Mouse (Mus musculus): Measurements from ENCODE around the gene Hmgcs2. TPM values are rescaled to one million over a fixed set of nuclear protein-coding genes. Genes with fewer than 3 reads are reported as not detected.

The Hmgcs2 gene
- polyA plus RNA-seq, 1 experiment from 2014 or later = 16.3 TPM

DNA sequence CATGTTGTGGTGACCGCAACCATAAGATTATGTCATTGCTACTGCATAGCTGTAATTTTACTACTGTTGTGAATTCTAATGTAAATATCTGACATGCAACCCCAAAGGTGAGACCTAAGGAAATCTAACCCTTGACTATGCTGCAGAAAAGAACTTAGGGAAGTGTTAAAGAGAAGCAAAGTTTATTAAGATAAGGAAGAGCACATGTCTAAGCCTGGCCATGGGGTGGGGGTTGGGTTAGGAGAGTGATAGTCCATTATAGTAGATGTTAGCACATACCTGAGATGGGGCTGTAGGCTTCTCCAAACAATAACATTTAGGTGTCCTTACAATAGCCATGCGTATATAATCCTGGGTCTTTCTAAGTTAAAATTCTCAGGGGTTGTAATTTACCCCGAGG is 63.0 kb downstream of the Hmgcs2 start:
- no peak overlapping the region for H3K9ac ChIP-seq
- H3K27me3 ChIP-seq = peaks cover 2% of the 10 kb centered on the region; the same call in 1 of the 2 replicates
- H3K4me1 ChIP-seq (replicated peaks) = peaks cover 19% of the 10 kb centered on the region
- WGBS = 90% methylated on average over 3 of the region's 3 CpGs
- no peak overlapping the region for H3K27ac ChIP-seq (replicated peaks)
- no peak overlapping the region for H3K4me3 ChIP-seq
- no peaks in the 10 kb centered on the region for H3K36me3 ChIP-seq
- no peaks in the 10 kb centered on the region for H3K9me3 ChIP-seq
- H3K4me2 ChIP-seq = no peak overlapping the region
- no peak for ATAC-seq (ENCODE audit: low read depth)

DNA sequence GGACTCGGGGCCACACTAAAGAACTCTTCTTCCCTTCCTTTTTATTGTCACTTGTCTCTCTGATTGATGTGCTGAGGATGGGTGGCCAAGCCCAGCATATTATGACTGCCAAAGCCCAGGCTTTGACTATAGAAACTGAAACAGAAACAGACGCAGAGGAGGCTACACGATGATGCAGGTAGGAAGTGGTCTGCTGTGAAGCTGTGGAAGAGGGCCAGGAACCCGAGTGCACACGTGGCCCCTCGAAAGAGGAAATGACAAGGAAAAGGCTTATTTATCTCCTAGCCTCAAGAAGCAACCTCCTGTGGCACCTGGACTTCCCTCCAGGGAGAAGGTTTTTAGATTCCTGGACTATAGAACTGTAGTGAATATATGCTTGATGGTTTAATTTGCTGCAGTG is 67.9 kb downstream of the Hmgcs2 start:
- ATAC-seq (ENCODE audit: low read depth) = no peak
- Histone ChIP-seq H3K4me2 (no peak overlapping the region), H3K4me3 (no peak overlapping the region), H3K9me3 (no peaks in the 10 kb centered on the region), H3K9ac (no peak overlapping the region), H3K4me1 (replicated peaks) (no peaks in the 10 kb centered on the region), H3K27me3 (no peaks in the 10 kb centered on the region), H3K27ac (replicated peaks) (no peak overlapping the region), H3K36me3 (no peaks in the 10 kb centered on the region)
- 85% methylated on average over 6 of the region's 6 CpGs for WGBS

DNA sequence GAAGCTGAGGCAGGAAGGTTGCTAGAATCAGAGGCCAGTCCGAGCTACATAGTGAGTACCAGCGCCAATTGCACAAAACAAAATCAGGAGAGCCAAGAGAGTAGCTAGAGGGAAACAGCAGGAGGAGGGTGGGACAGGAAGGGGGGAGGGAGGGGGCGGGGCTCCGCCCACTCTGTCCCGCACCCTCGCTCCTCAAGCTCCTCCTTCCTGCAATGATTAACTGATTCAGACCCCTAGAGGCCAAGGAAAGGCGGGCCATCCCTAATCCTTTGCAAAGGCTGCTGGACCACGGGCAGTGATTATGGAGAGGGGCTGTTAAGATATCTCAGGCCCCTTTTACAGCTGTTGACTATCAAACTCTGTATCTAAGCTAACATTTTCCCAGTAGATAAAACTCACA is 68.5 kb downstream of the Hmgcs2 start:
- H3K27me3 ChIP-seq = no peaks in the 10 kb centered on the region
- no peak overlapping the region for H3K9ac ChIP-seq
- no peaks in the 10 kb centered on the region for H3K4me1 ChIP-seq (replicated peaks)
- H3K36me3 ChIP-seq = no peaks in the 10 kb centered on the region
- no peak overlapping the region for H3K4me3 ChIP-seq
- no peaks in the 10 kb centered on the region for H3K9me3 ChIP-seq
- ATAC-seq (ENCODE audit: low read depth) = peak; percentile 53; the same call in 1 of the 2 replicates
- 17% methylated on average over 8 of the region's 8 CpGs for WGBS
- no peak overlapping the region for H3K27ac ChIP-seq (replicated peaks)
- no peak overlapping the region for H3K4me2 ChIP-seq

DNA sequence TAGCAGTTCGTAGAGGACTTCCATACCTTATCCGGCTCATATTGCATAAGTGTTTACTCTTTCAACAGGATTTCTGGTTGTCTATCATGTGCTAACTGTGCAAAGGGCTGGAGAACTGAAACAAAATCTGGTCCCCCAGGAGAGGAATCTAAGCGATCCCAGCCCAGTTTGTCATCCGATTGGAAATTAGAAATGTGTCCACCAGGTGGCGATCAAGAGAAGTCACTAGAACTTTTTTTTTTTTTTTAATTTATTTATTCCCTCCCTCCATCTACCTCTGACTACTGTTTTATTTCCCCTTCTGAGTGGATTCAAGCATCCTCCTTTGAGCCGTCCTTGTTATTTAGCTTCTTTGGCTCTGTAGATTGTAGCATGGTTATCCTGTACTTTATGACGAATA is 73.7 kb downstream of the Hmgcs2 start:
- Histone ChIP-seq H3K9ac (no peak overlapping the region), H3K27me3 (no peaks in the 10 kb centered on the region), H3K4me2 (no peak overlapping the region), H3K27ac (replicated peaks) (no peak overlapping the region), H3K36me3 (no peaks in the 10 kb centered on the region), H3K4me1 (replicated peaks) (peaks cover 11% of the 10 kb centered on the region), H3K9me3 (no peaks in the 10 kb centered on the region), H3K4me3 (no peak overlapping the region)
- 36% methylated on average over 7 of the region's 7 CpGs for WGBS
- ATAC-seq (ENCODE audit: low read depth) = no peak

DNA sequence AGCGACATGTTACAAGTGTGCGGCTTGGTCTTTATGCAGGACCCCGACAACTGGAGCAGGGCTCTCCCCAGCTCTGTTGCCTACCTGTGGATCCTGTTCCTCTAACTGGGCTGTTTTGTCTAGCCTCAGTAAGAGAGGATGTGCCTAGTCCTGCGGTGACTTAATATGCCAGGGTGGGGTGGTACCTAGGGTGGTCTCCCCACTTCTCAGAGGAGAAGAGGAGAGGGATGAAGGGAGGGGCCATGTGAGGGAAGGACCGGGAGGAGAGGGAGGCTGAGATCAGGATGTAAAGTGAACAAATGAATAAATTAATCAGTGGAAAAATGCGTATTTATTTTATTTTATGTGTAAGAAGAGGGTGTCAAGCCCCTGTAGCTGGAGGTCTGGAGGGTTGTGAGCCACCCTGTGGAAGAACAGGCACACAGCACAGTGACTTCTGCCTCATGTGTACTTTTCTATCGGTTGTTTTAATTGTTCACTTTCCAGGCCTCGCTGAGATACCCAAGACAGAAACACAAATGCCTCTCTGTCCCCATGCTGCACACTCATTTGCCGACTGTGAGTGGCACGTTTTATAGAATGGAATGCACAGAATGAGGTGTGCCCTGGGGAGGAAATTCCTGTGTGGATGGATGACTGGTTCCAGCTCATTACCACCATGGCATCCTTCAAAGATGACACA is 75.2 kb downstream of the Hmgcs2 start:
- H3K4me3 ChIP-seq = no peak overlapping the region
- H3K9me3 ChIP-seq = no peaks in the 10 kb centered on the region
- H3K4me1 ChIP-seq (replicated peaks) = peaks cover 11% of the 10 kb centered on the region
- H3K9ac ChIP-seq = no peak overlapping the region
- peak overlapping the region; percentile 46; the same call in 1 of the 2 replicates for H3K27ac ChIP-seq (replicated peaks)
- WGBS = 54% methylated on average over 10 of the region's 10 CpGs
- H3K36me3 ChIP-seq = no peaks in the 10 kb centered on the region
- ATAC-seq (ENCODE audit: low read depth) = peak; percentile 72
- H3K4me2 ChIP-seq = no peak overlapping the region
- no peaks in the 10 kb centered on the region for H3K27me3 ChIP-seq

DNA sequence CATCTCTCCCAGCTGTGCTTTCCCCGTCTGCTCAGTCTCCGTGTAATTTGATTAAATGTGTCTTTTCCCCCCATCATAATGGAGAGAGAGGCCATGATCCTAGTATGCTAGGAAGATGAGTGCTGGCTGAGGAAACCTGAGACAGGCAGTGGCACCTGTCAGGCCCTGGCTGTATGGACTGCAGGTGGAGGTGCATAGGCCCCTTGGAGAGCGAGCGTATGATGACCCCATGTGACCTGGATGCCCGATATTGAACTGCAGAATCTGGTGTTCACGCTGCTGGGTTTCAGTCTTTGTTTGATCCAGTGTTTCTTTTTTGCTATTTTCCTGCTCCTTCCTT is 75.8 kb downstream of the Hmgcs2 start:
- WGBS = 63% methylated on average over 6 of the region's 6 CpGs
- Histone ChIP-seq H3K4me1 (replicated peaks) (peaks cover 11% of the 10 kb centered on the region), H3K27me3 (no peaks in the 10 kb centered on the region), H3K27ac (replicated peaks) (peak overlapping the region; percentile 46; the same call in 1 of the 2 replicates), H3K4me3 (no peak overlapping the region), H3K4me2 (no peak overlapping the region), H3K36me3 (no peaks in the 10 kb centered on the region), H3K9ac (no peak overlapping the region), H3K9me3 (no peaks in the 10 kb centered on the region)
- peak; percentile 75 for ATAC-seq (ENCODE audit: low read depth)

DNA sequence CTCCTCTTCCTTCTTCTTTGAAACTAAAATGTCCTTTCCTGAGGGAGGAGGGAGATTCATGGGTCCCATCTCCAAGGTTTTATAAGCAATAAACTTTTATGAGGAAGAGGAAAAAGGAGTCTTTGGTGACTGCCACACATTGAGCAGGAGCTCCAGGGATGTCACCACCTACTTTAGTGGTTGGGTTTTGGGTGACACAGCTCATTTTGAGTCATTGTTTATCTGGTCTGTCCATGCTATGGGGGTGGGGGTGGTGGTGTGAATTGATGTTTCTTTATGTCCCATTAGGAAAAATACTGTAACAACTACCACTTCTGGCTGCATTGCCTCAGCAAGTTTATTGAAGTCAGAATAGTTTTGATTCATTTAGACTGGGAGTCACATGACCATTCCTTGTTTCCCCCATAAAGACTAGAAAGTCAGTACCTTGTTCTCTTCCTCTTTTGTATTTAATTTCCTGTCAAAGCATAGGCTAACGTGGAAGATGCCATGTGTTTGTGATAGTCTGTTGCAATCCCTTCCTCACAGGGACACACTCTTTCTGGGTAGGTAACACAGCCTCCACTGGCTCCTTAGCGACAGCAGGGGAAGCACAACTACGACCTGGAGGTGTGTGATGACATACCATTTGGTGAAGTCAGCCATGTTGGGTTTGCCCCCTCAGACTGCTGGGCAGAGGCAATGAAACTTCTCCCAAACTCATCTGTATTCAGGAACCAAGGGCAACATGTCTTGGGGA is 76.6 kb downstream of the Hmgcs2 start:
- Histone ChIP-seq H3K36me3 (no peaks in the 10 kb centered on the region), H3K9me3 (no peaks in the 10 kb centered on the region), H3K4me1 (replicated peaks) (peaks cover 11% of the 10 kb centered on the region), H3K27me3 (no peaks in the 10 kb centered on the region), H3K4me3 (no peak overlapping the region), H3K9ac (no peak overlapping the region), H3K27ac (replicated peaks) (no peak overlapping the region), H3K4me2 (no peak overlapping the region)
- no peak for ATAC-seq (ENCODE audit: low read depth)
- WGBS = 77% methylated on average over 3 of the region's 3 CpGs

Other genes starting within 250 kb of the Hmgcs2 start
- not detected in 2 replicates for gene Adam30, start 119.8 kb upstream of the Hmgcs2 start, polyA plus RNA-seq (2015; fragmentation: Nextera tagmentation; extraction: Ambion mirVana)
- not detected in 2 replicates for gene Reg4, start 58.3 kb upstream of the Hmgcs2 start, polyA plus RNA-seq (2015; fragmentation: Nextera tagmentation; extraction: Ambion mirVana)
- gene Phgdh, start 59.6 kb downstream of the Hmgcs2 start, polyA plus RNA-seq (2015; fragmentation: Nextera tagmentation; extraction: Ambion mirVana) = 166 and 171 TPM in 2 replicates
- gene Zfp697, start 102.0 kb downstream of the Hmgcs2 start, polyA plus RNA-seq (2015; fragmentation: Nextera tagmentation; extraction: Ambion mirVana) = 12.9 and 14.9 TPM in 2 replicates
- gene Gm4450, start 176.7 kb downstream of the Hmgcs2 start, polyA plus RNA-seq (2015; fragmentation: Nextera tagmentation; extraction: Ambion mirVana) = not detected in 2 replicates
- gene Hsd3b4, start 230.1 kb downstream of the Hmgcs2 start, polyA plus RNA-seq (2015; fragmentation: Nextera tagmentation; extraction: Ambion mirVana) = not detected in 2 replicates

Data from neural tube, embryonic 13.5 days (tissue).